Mouse (Mus musculus) bone marrow macrophage, adult 2 months (primary cell): Measurements from ENCODE around the gene Dusp10.

Experiments
- CTCF ChIP-seq: IDR thresholded peaks from 2 replicates; pipeline ENCODE4 v1.5.1; 2012; ENCODE audit warnings: low read depth, mild to moderate bottlenecking, low read length, moderate library complexity
- POLR2A ChIP-seq: IDR thresholded peaks from 2 replicates; pipeline ENCODE4 v1.6.1; 2012; ENCODE audit warnings: mild to moderate bottlenecking, low read depth, low read length, borderline replicate concordance

GRCm38 (mm10) chr1:184040906-184041305 lies 27.8 kb downstream of the Dusp10 start:
- no peak for TF ChIP-seq CTCF
- no peak for TF ChIP-seq POLR2A
